Mouse (Mus musculus) ES-E14 (cell line): ENCODE measurements around the gene Gm13178.

Experiments used
- HCFC1 ChIP-seq: IDR thresholded peaks from 2 replicates; pipeline ENCODE4 v1.6.1; 2012; ENCODE audit warnings: low read length, inconsistent platforms, borderline replicate concordance; ENCODE audit not compliant: insufficient read depth
- ZC3H11A ChIP-seq: IDR thresholded peaks from 2 replicates; pipeline ENCODE4 v1.6.1; 2012; ENCODE audit warnings: low read depth, mild to moderate bottlenecking, inconsistent platforms, low read length, borderline replicate concordance
- ZNF384 ChIP-seq: IDR thresholded peaks from 2 replicates; pipeline ENCODE4 v1.6.1; 2012; ENCODE audit warnings: low read depth, low read length, inconsistent platforms

DNA sequence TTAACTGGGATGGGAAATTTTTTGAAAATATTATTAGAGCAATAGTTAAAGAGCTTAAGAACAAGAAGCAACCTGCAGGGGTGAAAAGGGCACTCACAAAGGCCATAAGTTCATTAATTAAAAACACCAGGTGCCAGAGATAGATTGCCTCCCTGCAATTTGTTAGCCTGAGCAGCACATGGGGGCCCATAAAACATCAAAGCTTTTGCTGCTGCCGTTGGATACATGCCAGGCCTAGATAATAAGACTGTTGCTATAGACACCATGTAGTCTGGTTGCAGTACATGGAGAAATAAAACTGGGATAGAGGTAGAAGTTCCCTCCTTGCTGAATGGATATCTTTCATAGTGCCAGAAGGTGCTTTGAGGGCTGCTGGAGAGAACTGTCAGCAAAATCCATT lies 27.9 kb upstream of the Gm13178 start:
- TF ChIP-seq ZNF384, result no peak
- TF ChIP-seq ZC3H11A, result no peak
- no peak for TF ChIP-seq HCFC1
